Mouse (Mus musculus): ENCODE data around the gene Mterf1b. TPM values are rescaled to one million over a fixed set of nuclear protein-coding genes. Genes with fewer than 3 reads are reported as not detected.
"Not testable (repeated sequence)": the region's sequence is repeated elsewhere in the genome, so short reads cannot be mapped to it uniquely, and the experiment has no call there.

Mterf1b gene
- 3.7 and 3.8 TPM in 2 replicates for polyA plus RNA-seq (2015; fragmentation: Nextera tagmentation; extraction: Ambion mirVana)

DNA sequence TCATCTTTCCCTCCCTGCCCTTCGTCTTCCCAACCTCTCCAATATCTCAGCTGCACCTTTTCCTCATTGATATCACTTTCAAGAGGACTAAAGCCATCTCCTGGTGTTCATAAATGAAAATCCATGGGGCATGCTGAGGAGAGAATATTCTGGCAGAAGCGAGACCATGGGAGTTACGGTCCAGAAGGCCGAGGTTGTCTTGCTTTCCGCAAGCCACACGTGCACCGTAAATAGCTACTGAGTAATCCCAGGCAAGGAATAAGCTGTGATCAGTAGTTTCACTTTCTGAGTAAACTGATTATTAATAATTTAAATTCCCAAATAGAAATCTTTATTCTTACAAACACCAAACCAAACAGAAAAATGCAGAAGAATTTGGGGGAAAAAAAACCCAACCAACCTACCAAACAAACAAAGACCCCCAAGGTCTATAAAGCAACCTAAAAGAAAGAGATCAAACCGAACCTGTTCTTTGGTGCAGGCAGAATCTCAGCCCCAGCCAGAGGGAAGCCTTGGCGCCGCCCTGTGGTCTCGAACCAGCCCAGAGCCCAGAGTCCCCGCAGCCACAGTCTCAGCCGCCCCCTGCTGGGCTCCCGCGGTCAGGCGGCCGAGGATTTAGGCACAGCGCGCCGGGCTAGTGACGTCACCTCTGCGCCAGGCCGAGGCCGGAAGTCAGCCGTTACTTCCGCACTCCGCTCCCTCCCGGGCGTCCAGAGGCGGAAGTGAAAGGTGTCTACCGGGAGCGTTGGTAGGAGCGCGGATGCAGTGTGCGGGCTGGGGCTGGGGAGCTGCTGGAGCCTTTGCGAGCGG lies at the start of gene Mterf1b:
Gene Mterf1b (plus strand): TSS at position 697 of the 810 bp plus-strand sequence.
- Histone ChIP-seq H3K4me2 (replicated peaks) (peak within 1 kb of the TSS; percentile 69), H3K4me3 (replicated peaks) (peak within 1 kb of the TSS; percentile 44), H3K9ac (replicated peaks) (peak within 1 kb of the TSS; percentile 56)
- 58% methylated on average over 12 of the region's 37 CpGs for WGBS
- ATAC-seq = peak; percentile 99
- H3K9me3 ChIP-seq; H3K27me3 ChIP-seq; H3K27ac ChIP-seq; H3K36me3 ChIP-seq; H3K4me1 ChIP-seq (replicated peaks): not testable (repeated sequence)

DNA sequence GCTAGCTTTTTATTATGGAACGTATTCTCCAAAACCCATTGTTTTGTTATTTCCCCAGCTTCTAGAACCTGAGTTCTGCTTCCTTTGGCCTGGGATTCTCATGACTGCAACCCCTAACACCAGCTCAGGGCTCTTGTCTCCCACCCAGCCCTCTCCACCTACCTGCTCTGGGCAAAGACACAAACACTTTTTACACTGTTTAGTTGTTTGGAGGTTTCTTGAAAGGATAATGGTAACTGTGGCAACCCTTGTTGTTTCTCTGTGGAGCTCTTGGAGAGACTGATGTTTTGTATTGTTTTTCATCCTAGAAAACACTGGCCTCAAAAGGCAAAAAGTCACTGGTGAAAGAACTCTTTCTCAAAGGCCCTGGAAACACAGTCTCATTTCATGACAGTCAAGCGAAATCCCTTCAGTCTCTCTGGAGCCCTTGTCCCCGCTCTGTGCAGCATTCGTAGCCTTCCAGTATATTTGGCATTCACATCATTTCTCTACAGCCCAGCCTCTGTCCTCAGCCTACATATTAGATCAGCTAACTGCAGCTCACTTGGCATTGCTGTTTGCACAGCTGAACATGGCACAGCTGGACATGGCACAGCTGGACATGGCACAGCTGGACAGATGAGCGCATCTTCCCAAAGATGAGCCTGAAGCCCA lies 32.6 kb upstream of the Mterf1b start:
- WGBS = 82% methylated on average over 4 of the region's 5 CpGs
- not testable (repeated sequence) for H3K27me3 ChIP-seq; H3K4me2 ChIP-seq (replicated peaks); H3K9me3 ChIP-seq; H3K36me3 ChIP-seq; H3K4me1 ChIP-seq (replicated peaks); H3K4me3 ChIP-seq (replicated peaks); H3K9ac ChIP-seq (replicated peaks); H3K27ac ChIP-seq; ATAC-seq

GRCm38 (mm10) chr5:4161554-4161953 lies 30.6 kb upstream of the Mterf1b start:
- Histone ChIP-seq H3K27me3 (no peaks in the 10 kb centered on the region), H3K36me3 (no peaks in the 10 kb centered on the region), H3K4me3 (replicated peaks) (no peak overlapping the region), H3K4me1 (replicated peaks) (no peaks in the 10 kb centered on the region), H3K27ac (no peak overlapping the region), H3K4me2 (replicated peaks) (no peak overlapping the region), H3K9me3 (no peaks in the 10 kb centered on the region), H3K9ac (replicated peaks) (no peak overlapping the region)
- no peak for ATAC-seq
- 89% methylated on average over 3 of the region's 3 CpGs for WGBS

DNA sequence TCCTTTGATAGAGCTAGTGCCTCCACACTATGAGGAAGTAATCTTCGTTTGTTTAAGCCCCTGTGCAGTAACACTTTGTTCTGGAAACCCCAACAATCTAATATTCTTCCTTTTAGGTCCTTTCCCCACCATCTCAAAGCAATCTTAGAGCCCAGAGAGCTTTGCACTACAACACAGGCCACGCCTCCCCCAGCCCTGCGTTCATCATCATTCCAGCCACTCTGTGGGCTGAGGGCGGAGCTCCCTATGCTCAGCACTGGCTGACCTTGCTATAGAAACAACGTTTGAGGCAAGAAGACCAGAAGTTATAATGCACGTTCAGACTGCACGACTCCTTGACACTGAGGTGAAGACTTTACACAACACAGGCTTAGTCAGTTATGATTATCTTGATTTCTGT lies 29.7 kb upstream of the Mterf1b start:
- no peak overlapping the region for H3K4me2 ChIP-seq (replicated peaks)
- no peak overlapping the region for H3K9ac ChIP-seq (replicated peaks)
- H3K9me3 ChIP-seq = no peaks in the 10 kb centered on the region
- no peaks in the 10 kb centered on the region for H3K27me3 ChIP-seq
- 62% methylated on average over 7 of the region's 7 CpGs for WGBS
- H3K4me3 ChIP-seq (replicated peaks) = no peak overlapping the region
- H3K36me3 ChIP-seq = no peaks in the 10 kb centered on the region
- H3K27ac ChIP-seq = no peak overlapping the region
- H3K4me1 ChIP-seq (replicated peaks) = no peaks in the 10 kb centered on the region
- ATAC-seq = no peak

DNA sequence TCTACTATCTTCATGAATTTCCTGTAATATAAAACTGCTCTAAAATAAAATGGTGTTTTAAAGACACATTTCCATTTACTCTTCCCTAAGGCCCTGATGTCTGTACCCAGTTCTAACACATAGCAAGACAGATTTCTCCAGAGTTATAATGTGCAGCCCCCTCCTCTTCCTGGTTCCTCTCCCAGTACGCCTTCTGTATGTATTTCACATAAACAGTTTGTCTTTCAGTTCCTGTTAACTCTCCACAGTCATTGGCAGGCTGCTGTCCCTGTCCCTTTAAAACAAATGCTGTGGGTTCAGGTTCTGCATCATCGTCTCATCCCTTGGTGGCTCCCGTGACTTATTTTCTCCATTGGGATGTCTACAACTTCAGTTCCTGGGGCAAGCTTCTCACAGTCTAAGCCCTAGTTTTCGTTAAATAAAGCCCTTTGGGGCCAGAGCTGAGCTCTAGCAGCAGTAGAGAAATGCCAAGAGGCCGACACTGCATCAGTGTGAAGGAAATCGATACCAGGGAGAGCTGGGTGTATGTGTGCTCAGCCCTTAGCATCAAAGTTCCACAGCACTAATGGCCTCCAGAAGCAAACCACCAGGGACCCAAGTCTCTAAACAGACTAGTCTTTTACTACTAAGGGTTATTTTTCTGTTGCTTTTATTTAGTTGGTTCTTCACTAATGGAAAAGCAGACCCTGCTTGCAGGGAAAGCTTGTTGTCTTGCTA lies 24.2 kb upstream of the Mterf1b start:
- WGBS = 75% methylated on average over 6 of the region's 6 CpGs
- not testable (repeated sequence) for H3K9me3 ChIP-seq; H3K4me3 ChIP-seq (replicated peaks); H3K27me3 ChIP-seq; H3K4me1 ChIP-seq (replicated peaks); H3K27ac ChIP-seq; H3K36me3 ChIP-seq; H3K9ac ChIP-seq (replicated peaks); H3K4me2 ChIP-seq (replicated peaks)
- 0 out of 2 replicates have a peak, but pooled peaks have one; percentile 58 for ATAC-seq

DNA sequence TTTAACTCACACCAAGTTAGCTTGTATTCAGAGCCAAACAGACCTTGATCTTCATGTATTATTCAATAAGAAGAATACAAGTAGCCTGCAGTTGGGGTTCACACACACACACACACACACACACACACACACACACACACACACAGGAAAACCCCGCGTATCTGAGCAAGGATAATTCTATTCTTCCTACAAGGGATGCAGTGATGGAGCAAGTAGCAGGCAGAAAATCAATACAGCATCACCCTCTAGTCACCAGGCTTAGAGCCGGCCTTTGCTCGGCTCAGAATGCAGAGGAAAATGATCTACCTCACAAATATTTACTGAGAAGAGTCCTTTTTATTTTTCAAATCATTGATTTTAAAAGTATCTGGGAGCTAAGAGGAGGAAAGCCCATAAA lies 23.6 kb upstream of the Mterf1b start:
- H3K4me3 ChIP-seq (replicated peaks); H3K4me1 ChIP-seq (replicated peaks); H3K4me2 ChIP-seq (replicated peaks); H3K27me3 ChIP-seq; H3K9me3 ChIP-seq; H3K27ac ChIP-seq; H3K9ac ChIP-seq (replicated peaks); H3K36me3 ChIP-seq: not testable (repeated sequence)
- WGBS = 69% methylated on average over 4 of the region's 4 CpGs
- peak; percentile 67; the same call in 1 of the 2 replicates for ATAC-seq

DNA sequence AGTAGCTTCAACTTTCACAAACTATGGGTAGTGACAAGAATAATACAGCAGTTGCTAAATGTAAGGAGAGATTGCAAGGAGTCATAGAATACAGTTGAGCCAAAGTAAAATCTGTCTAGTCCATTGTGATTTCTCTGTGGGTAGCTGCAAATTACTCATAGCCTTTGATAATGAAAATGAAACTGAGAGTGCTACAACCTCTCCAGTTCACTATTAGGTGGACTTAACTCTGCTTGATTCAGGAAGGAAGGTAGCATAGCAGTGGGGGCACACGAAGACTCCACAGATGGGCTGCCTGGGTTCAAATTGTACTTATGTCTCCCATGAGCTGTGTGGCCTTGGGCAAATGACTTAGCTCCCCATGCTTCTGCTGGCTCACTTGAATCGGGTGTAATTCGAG lies 15.7 kb upstream of the Mterf1b start:
- not testable (repeated sequence) for H3K4me2 ChIP-seq (replicated peaks); H3K9me3 ChIP-seq; H3K27me3 ChIP-seq; H3K4me1 ChIP-seq (replicated peaks); H3K4me3 ChIP-seq (replicated peaks); ATAC-seq; H3K27ac ChIP-seq; H3K36me3 ChIP-seq; H3K9ac ChIP-seq (replicated peaks)
- 88% methylated on average over 3 of the region's 3 CpGs for WGBS

- no peaks in the 10 kb centered on the region for H3K27me3 ChIP-seq
- no peaks in the 10 kb centered on the region for H3K36me3 ChIP-seq
- no peak for ATAC-seq
- no peak overlapping the region for H3K4me3 ChIP-seq (replicated peaks)
- H3K9ac ChIP-seq (replicated peaks) = no peak overlapping the region
- WGBS = 91% methylated on average over 6 of the region's 6 CpGs
- H3K27ac ChIP-seq = no peak overlapping the region
- no peak overlapping the region for H3K4me2 ChIP-seq (replicated peaks)
- no peaks in the 10 kb centered on the region for H3K9me3 ChIP-seq
- no peaks in the 10 kb centered on the region for H3K4me1 ChIP-seq (replicated peaks)
These were observed 12.8 kb upstream of the Mterf1b start for GRCm38 (mm10) chr5:4179364-4179763.

DNA sequence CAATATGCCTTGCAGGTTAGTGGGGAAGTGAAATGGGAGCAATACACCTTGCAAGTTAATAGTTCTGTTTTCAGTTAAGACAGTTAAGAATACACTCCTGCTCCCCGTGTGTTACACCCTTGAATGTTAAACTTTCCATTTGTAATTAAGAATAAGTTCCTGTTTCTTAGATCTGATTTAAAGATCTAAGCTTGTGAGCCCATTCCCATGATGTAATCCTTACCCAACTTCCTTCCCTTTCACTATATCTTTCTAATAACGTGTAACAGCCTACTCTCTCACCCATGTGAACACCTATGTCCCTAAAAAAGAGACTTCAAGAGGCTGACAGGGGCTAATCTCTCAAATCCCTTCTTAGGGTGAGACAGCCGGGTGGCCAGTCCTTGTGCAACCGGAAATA lies 5.4 kb upstream of the Mterf1b start:
- Histone ChIP-seq H3K9me3 (peaks cover 3% of the 10 kb centered on the region; the same call in 1 of the 2 replicates), H3K4me1 (replicated peaks) (no peaks in the 10 kb centered on the region), H3K4me3 (replicated peaks) (no peak overlapping the region), H3K27ac (no peak overlapping the region), H3K36me3 (no peaks in the 10 kb centered on the region), H3K27me3 (no peaks in the 10 kb centered on the region), H3K4me2 (replicated peaks) (no peak overlapping the region), H3K9ac (replicated peaks) (no peak overlapping the region)
- ATAC-seq = no peak
- WGBS = 67% methylated on average over 4 of the region's 4 CpGs

GRCm38 (mm10) chr5:4192481-4193246 lies 497 bp downstream of the Mterf1b start:
- H3K4me3 ChIP-seq (replicated peaks) = peak overlapping the region; percentile 44
- not testable (repeated sequence) for H3K9me3 ChIP-seq; H3K27me3 ChIP-seq; H3K4me1 ChIP-seq (replicated peaks); H3K36me3 ChIP-seq; H3K27ac ChIP-seq; ATAC-seq
- peak overlapping the region; percentile 69 for H3K4me2 ChIP-seq (replicated peaks)
- H3K9ac ChIP-seq (replicated peaks) = peak overlapping the region; percentile 56
- WGBS = 12% methylated on average over 15 of the region's 27 CpGs

GRCm38 (mm10) chr5:4193247-4193628 lies 1.1 kb downstream of the Mterf1b start:
- ATAC-seq = no peak
- no peak overlapping the region for H3K9ac ChIP-seq (replicated peaks)
- H3K27ac ChIP-seq = no peak overlapping the region
- peaks cover 9% of the 10 kb centered on the region for H3K4me1 ChIP-seq (replicated peaks)
- peak overlapping the region; percentile 44 for H3K4me3 ChIP-seq (replicated peaks)
- no peaks in the 10 kb centered on the region for H3K36me3 ChIP-seq
- H3K27me3 ChIP-seq = no peaks in the 10 kb centered on the region
- H3K4me2 ChIP-seq (replicated peaks) = peak overlapping the region; percentile 69
- H3K9me3 ChIP-seq = peaks cover 3% of the 10 kb centered on the region; the same call in 1 of the 2 replicates
- WGBS = 80% methylated on average over 5 of the region's 5 CpGs

Data from midbrain, embryonic 13.5 days (tissue).